Mouse (Mus musculus): Measurements from ENCODE around the gene Rnf222. TPM values are rescaled to one million over a fixed set of nuclear protein-coding genes. Genes with fewer than 3 reads are reported as not detected.

Gene Rnf222
- total RNA-seq (2021): not detected

DNA sequence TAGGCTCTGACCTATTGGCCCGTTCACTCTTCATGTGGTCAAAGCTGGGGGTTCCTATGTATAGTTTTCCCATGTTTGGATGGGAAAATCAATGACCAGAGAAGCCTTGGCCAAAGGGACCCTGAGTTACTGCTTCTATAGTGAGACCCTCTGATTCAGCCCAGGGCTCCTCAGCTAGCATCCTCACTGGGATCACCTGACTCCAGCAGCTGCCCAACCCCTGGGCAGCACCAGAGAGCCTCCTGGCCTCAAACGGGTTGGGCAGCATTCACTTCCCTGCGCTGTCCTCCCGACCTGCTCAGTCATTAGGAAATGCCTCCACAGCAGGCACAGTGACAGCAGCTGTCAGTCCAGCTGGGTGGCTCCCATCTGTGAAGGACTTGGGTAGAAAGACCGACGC lies at the start of gene Rnf222:
Rnf222 (plus strand) TSS at position 301 of the 400 bp plus-strand sequence.
- DNase-seq: no peak
- intact Hi-C loops (cut with DNase I): no loop called here

DNA sequence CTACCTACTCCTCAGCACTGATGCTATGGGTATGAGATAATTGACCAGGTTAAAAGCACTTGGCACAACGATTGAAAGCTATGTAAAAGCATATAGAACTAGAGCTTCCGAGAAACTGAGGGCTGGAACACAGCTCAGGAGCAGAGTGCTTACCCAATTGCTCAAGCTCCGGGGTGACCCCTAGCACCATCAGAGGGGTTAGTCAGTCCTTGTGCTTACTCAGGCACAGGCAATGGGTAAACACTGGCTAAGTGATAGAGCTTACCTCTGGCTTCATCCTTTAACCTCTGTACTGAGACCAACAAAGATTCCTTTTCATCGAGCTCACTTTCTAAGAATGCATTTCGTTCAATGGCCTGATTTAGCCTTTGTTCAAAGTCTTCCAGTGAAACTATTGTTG lies 48.7 kb upstream of the Rnf222 start:
- intact Hi-C loops (cut with DNase I): no loop called here
- no peak for DNase-seq

DNA sequence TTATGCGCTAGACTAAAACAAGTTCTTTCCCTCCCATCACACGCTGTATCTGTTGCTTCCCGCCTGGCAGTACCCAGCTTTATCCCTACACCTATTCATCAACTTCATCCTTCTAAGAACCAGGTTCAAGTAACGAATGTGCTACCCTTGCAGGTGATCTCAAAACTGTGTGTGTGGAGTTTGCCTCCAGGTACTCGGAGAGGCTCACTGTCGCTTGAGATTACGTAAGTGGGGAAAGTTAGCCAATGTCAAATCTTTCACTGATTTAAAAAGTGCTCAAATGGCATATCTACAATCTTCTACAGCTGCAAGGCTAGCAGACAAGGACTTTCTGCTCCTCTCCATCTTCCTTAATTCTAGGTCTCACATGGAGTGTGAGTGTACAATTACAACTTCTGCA lies 37.5 kb upstream of the Rnf222 start:
- no peak for DNase-seq
- intact Hi-C loops (cut with DNase I): no loop called here

DNA sequence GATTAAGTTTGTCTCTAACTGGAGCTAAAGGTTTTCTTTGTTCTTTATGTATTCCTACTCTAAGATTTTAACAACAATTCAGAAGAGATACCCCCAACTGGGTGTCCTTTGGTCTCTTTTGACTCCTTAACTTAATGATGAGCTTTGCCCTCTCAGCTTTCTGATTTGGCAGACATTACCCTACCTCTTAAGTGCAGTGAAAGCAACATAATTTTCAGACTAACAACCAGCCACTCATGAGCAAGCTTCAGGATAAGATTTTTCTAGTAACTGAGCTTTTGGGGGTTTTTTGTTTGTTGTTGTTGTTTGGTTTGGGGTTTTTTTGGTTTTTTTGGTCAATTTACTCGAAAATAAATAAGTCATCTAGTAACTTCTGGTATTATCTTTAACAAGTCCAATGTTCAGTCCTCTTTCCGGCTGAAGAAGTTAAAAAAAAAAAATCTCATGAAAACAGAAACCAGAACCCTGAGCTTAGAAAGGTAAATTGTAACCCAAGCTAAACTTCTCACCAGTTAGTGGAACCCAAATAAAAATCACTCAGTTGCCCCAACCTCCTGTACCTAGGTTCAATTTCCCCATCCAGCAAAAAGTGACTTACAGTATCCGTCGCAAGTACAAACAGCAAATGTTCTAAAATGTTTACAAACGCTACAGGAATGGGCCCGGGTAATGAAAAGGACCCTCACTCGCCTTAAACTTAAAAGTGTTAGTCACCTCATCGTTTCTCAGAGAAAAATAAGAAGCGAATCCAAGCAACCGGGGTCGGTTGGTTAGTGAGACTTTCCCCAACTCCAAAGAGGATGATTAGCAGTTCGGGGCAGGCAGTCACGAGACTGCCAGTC lies 36.5 kb upstream of the Rnf222 start:
- intact Hi-C loops (cut with DNase I): no loop called here
- DNase-seq: no peak

DNA sequence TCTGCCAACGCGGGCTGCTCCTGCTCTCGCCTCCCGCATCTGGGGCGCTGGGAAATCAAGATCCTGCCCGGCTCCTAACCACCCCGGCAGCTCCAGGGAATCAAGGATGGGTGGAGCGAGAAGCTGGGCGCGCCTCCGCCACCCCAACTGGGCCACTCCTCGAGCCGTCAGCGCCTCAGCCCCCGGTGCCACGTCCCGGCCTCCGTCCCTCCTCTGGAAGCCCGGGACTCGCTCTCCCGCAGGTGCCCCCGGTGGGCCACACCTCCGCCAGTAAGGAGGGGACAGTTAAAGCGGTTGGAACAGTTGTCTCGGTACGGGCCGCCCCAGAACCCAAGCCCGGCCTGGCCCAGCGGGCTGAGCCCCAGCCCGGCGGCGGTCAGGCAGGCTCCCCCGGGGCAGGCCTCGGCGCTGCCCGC lies 35.9 kb upstream of the Rnf222 start:
- peak; percentile 63 for DNase-seq
- intact Hi-C loops (cut with DNase I): no loop called here

DNA sequence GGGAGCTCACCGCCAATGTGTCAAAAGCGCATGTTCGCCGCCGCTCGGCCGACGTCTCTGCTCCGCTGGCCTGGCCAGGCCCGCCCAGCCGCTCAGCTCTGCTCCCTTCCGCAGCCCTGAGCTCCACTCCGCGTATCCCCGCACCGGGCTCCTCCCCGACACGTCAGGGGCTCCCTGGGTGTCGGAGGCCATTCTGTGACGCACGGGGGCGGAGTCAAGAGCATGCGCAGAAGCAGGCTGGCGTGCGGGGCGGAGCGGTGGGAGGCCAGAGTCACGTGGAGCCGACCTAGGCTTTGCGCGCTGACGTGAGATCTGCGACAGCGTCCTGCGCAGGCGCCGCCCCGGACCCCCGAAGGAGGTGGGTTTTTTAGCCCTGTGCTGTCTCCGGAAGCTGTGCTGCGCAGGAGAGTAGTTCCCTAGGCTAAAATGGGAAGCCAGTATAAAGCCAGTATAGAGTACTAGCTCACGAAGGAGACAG lies 35.4 kb upstream of the Rnf222 start:
- intact Hi-C loops (cut with DNase I): no loop called here
- DNase-seq: peak; percentile 100

DNA sequence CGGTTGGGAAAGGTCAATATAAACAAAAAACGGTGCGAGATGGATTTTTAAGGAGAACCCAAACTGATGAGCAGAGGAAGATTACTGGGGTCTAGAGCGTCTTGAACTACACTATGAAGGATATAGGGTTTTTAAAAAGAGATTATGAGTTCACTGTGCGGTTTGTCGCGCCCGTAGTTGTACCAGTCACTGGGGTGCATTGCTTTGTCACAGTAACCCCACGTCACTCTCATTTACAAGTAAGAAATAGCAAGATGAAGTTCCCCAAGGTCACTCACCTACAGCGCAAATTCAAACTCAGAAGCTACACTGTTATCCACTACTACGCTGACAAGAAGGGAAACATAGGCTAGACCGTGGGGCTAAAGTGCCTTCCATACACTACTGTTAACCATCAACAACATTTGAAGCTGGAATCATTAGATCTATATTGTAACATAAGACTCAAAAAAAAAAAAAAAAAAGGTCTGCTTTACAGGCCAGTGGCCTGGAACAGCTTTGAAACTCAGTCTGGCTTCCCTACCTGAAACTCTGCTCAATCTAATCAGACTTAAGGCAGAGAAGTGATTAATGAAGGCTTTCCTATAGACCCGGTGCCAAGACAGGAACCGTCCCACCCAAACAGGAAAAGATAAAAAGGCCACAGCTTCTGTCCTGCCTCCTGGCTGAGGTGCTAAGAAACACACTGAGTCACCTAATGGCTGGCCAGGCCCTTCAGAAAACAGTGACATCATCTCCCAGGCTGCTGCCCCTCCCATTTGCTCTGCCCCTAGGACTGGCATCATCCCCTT lies 34.5 kb upstream of the Rnf222 start:
- no peak for DNase-seq
- intact Hi-C loops (cut with DNase I): no loop called here

DNA sequence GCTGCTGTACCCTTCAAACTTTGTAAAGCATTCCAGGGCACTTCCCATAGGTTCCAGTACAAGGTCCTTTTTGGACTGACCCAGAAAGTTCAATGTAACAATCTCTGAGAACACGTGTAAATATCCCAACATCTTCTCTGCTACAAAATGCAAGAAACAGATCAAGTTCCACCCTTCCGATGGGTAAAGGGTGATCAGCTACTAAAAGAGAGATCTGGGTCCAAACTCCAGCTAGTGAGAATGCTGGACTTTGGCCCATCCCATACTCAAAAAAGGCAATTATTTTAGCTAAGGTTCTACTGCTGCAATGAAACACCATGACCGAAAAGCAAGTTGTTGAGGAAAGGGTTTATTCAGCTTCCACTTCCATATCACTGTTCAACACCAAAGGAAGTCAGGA lies 33.7 kb upstream of the Rnf222 start:
- no peak for DNase-seq
- intact Hi-C loops (cut with DNase I): no loop called here

DNA sequence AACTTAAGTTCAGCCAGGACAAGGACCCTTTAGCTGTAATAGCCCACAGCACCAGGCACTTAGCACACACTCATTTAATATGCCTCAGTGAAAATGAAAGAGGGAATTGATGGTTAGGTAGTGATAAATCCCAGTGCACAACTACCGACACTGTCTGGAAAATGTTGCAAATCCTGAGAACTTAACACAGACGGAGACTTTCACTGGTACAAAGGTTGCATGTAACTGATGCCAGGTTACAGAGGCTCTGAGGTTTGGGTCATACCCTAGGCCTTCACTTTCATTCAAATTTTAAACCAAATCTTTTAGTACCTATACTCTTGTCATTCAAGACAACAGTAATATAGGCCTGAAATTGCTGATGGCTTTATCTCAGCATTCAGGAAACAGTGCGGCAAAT lies 31.0 kb upstream of the Rnf222 start:
- intact Hi-C loops (cut with DNase I): no loop called here
- DNase-seq: no peak

DNA sequence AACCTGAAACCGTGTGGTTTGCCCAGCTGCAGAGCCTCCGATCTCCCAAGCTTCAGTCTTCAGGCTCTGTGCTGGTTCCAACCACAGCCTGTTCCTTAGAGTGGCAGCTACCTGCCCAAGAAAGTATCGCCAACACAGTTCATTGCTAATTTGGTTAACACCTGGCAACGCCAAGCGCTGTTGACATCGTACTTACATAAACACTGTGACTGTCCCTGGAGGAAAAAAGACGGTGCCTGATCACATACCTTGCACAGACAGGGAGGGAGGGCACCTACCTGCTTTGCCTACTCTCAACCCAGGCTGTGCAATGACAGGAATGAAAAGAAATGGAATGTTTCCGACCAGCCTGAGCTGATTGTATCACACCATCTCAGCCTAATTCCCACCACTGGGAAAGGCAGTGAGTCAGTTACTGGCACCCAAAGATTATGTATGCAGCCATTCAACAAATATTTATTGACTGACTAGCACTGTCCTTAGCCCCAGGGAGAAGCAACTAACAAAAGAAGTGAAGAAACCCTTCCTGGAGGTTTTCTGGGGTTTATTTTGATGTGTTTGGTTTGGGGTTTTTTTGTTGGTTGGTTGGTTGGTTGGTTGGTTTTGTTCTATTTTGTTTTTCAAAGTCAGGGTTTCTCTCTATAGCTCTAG lies 28.3 kb upstream of the Rnf222 start:
- DNase-seq: no peak

DNA sequence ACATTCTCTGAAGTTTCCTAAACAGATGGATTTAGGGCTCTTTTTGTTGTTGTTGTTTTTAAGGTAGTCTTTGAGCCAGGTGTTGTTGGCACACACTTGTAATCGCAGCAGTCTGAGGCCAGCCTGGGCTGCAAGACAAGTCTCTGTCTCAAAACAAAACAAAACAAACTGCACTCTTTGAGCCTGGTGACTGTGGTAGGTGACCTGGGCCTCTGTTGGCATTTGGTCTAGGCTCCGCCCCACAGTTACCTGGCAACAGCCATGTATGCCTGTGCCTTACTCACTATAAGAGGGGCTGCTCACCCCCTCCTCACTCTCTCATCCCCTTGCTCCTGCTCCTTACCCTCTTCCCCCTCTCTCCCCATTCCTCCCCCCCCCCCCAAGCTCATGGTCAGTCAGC lies 26.1 kb upstream of the Rnf222 start:
- DNase-seq: no peak
- intact Hi-C loops (cut with DNase I): no loop called here

More for the DNA sequence above, 28.3 kb upstream of the Rnf222 start:
- intact Hi-C loops (cut with DNase I): no loop called here

DNA sequence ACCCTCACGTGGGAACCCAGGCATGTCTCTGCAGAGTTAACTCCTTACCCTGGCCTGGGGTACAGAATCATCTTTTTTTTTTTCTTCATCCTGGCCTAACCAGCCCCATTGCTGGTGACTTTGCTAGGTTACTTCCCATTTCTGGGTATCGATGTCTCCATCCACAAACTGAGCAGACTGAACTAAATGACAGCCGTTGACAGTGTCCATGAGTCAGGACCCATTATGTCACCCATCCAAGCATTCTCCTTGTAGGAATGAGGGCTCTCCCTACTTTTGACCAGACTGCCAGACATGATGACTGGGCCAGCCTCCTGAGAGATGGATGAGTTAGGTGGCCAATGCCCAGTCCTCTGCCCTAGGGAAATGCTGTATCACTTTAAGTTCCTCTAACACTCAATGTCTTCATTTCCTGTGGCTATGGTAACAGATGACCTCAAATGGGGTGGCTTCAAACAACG lies 24.7 kb upstream of the Rnf222 start:
- no peak for DNase-seq
- intact Hi-C loops (cut with DNase I): no loop called here

DNA sequence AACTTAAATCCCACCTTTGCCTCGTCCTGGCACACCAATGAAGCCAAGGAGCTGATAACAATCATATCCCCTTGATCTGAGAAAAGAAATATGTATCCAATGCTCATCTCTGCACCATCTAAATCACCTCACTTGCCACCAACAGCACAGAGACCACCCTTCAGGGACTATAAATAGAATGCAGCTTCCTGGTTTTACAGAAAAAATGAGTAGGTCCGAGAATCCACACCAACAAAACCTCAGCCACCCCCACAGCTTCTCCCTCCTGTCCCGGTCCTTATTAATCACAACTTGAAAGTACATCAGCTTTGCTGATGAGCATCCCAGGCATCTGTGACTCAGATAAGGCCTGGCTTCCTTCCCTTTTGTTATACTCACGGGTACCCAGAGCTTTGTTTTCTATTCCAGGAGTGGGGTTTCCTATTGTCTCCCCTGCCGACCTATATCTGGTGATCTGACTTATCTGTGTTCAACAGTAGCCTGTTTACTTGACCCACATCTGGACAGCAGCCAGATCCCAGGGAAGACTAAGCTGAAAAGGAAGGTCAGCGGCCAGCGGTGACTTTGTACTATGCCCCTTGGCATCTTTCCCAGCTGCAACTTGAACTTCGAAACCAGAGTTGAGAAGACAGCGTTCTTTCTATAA lies 23.7 kb upstream of the Rnf222 start:
- intact Hi-C loops (cut with DNase I): no loop called here
- DNase-seq: no peak

DNA sequence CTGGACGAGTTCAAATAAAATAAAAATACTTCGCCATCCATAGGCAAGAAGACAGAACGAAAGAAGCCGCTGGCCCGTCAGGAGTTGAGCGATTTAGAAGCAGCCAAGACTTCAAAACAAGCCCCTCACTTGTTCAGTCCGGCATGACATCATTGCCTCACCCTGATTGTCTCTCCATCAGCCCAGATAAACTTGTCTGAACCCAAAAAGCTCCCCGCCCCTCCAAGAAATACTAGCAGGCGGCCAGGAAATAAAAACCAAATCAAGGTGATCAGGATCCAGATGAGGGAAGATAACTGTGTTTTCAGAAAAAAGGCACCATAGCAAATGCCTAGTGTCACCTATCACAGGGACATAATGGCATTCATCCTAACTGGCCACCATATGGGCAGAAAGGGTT lies 17.1 kb upstream of the Rnf222 start:
- intact Hi-C loops (cut with DNase I): no loop called here
- DNase-seq: no peak

DNA sequence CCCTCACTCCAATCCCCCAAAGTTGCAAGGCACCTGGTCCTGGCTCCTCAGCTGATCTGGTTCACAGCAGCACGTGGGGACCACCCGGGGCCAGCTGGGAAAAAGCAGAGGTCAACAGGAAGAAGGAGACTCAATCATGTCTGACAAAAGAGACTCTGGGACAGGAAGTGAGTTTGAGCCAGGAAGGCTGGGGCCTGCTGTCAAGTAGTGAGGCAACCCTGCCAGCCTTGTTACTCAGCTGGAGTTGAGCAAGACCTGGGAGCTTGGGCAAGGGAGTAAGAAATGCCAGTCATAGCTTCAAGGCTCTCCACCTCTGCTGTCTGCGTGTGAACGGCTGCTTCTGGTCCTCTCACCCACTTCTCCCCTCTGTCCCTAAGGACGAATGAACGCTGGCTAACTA lies 16.6 kb upstream of the Rnf222 start, which contains the start of gene Ndel1:
Ndel1 (minus strand) TSS at position 111 of the 400 bp plus-strand sequence.
- intact Hi-C loops (cut with DNase I): no loop called here
- DNase-seq: no peak

DNA sequence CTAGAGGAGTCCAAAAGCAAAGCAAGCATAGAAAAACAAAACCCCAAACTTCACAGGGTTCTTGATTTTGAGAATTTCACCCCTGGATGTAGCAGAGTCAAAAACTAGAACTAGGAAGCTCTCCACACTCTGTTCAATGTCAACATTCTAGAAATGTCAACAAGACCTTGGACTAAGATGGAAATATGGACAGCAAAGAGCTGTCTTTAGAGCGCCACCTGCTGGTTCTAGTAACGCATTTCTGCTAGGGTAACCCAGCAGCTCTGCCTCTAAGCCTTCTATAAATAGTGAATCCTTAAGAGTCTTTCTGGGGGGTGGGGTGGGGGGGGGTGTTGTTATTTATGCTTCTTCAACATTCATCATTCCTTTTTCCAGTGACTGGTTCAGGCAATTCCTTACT lies 13.5 kb upstream of the Rnf222 start:
- DNase-seq: peak; percentile 56
- intact Hi-C loops (cut with DNase I): no loop called here

DNA sequence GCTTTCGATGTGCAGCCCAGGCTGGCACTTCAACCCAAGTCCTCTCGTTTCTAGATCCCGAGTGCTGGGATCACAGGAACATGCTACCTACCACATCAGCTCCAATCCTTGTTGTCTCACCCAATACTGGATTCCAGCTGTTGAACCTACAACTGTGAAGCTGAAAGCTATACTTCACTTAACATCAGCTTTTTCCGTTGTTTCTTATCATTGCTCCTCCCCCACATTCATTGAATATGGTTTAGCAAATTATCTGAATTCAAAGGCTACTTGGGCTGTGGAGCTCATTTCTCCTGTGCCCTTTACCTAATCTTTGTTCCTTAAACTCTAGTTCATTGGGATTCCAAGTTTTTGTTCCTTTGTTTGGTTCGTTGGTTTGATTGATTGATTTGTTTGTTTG lies 9.5 kb upstream of the Rnf222 start:
- no peak for DNase-seq
- intact Hi-C loops (cut with DNase I): no loop called here

DNA sequence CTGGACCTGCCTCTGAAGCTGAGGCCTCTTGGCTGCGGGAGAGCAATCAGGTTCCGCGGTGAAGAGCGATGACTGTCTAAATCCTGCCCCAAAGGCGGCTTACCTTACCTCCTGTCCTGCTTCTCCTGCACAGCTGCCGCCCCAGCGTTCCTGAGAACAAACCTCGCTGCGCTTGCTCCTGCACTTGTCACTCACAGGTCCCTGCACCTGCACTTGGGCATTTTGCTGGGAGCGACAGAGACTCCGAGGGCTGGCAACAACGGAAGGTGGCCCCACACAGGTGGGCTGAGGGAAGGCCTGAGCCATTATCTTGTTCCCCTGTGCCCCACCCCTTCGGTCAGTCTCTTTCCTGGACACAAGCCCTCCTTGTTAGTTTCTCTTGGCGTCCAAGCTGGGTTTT lies 6.2 kb upstream of the Rnf222 start:
- no peak for DNase-seq
- intact Hi-C loops (cut with DNase I): no loop called here

DNA sequence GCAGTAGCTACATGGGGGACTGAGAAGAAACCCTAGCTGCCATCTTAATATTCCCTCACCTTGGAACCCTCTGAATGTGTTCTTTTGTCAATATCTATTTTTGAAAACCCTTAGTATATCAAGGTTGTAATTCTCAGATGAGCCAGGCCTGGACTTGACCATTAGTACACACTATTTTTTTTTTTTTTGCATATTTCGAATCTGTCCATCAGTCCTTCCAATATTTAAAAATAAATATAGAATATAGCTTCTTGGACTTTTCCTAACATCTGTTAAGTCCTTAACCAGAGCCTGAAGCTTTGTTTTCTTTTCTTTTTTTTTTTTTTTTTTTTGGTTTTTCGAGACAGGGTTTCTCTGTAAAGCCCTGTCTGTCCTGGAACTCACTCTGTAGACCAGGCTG lies 4.5 kb upstream of the Rnf222 start:
- intact Hi-C loops (cut with DNase I): no loop called here
- no peak for DNase-seq

DNA sequence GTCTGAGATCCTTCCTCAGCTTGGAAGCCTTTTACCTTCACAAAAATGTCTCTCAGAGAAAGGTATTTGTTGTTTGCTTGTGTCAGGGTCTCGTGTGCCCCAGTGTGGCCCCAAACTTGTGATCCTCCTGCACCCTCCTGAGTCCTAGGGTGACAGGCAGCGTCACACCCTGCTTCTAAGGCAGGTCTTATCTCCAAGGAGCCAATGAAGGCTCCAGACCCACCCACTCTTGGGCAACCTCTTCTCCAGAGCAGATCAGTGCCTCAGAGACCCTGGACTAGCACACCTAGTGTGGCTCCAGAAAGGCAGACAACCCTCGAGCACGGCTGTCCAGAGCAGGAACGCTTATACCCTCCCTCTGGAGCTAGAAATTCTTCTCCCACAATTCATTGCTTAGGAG lies 4.0 kb upstream of the Rnf222 start:
- no peak for DNase-seq
- intact Hi-C loops (cut with DNase I): no loop called here

DNA sequence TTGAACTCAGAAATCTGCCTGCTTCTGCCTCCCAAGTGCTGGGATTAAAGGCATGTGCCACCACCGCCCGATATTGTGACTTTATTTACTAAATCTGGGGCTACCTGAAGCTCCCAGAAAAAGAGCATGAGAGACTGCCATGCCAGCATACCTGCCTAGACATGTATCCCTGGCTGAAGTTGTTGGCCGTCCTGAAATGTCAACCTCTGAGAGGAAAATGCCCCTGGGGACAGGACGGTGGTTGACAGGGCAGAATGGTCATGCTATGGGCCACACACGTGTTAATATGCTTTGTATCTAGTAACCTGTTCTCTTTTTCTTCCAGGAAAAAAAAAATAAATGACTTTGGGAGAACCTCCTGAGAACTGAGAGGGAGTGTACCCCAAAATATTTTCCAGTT lies 2.3 kb upstream of the Rnf222 start:
- intact Hi-C loops (cut with DNase I): no loop called here
- DNase-seq: no peak

Measured in left cerebral cortex, postnatal 4 days (tissue).